Mouse (Mus musculus) liver, postnatal 0 days (tissue): ENCODE data around the gene Il3ra. TPM values are rescaled to one million over a fixed set of nuclear protein-coding genes. Genes with fewer than 3 reads are reported as not detected.

Source experiments
- ATAC-seq: fragments of 200-750 bp; cut with Nextera tagmentation; 2 replicates; pipeline ENCODE4 v1.8.0; 2017; ENCODE audit warnings: mild to moderate bottlenecking, moderate library complexity
- DNase-seq: peaks from one replicate; pipeline ENCODE4 v3.0.0-alpha.2; 2016
- H3K27ac ChIP-seq: fragments of 300-500 bp; sonication (generic); 2 replicates; pipeline ENCODE4 v1.5.1; 2014; ENCODE audit warnings: antibody characterized with exemption, moderate library complexity, mild to moderate bottlenecking, low read depth
- H3K27me3 ChIP-seq: fragments of 300-500 bp; sonication (generic); 2 replicates; pipeline ENCODE4 v1.6.1; 2014; ENCODE audit warnings: low read length, control low read depth, mixed read lengths; ENCODE audit not compliant: insufficient read depth
- H3K36me3 ChIP-seq: fragments of 300-500 bp; sonication (generic); replicated peaks from 2 replicates; pipeline ENCODE4 v1.6.1; 2014; ENCODE audit warnings: mild to moderate bottlenecking, control low read depth, low read length, moderate library complexity, mixed read lengths; ENCODE audit not compliant: insufficient read depth
- H3K4me1 ChIP-seq: fragments of 300-500 bp; sonication (generic); 2 replicates; pipeline ENCODE4 v1.6.1; 2014; ENCODE audit warnings: antibody characterized with exemption, mild to moderate bottlenecking, control low read depth; ENCODE audit not compliant: insufficient read depth
- H3K4me2 ChIP-seq: fragments of 300-500 bp; sonication (generic); 2 replicates; pipeline ENCODE4 v1.6.1; 2014; ENCODE audit warnings: low read depth, mild to moderate bottlenecking, low read length, moderate library complexity, mixed read lengths
- H3K4me3 ChIP-seq: fragments of 300-500 bp; sonication (generic); 2 replicates; pipeline ENCODE4 v1.5.1; 2014; ENCODE audit warnings: low read depth, low read length
- H3K9ac ChIP-seq: fragments of 300-500 bp; sonication (generic); replicated peaks from 2 replicates; pipeline ENCODE4 v1.6.1; 2014; ENCODE audit warnings: mild to moderate bottlenecking, moderate library complexity
- H3K9me3 ChIP-seq: fragments of 300-500 bp; sonication (generic); 2 replicates; pipeline ENCODE4 v1.6.1; 2016; ENCODE audit warnings: mild to moderate bottlenecking, control low read depth, low read length, mixed read lengths
- CTCF ChIP-seq: sonication (generic); IDR thresholded peaks from 2 replicates; pipeline ENCODE4 v1.5.1; 2016; ENCODE audit warnings: antibody characterized with exemption, low read depth
- EP300 ChIP-seq: IDR thresholded peaks from 2 replicates; pipeline ENCODE4 v1.6.1; 2016; ENCODE audit warnings: antibody characterized with exemption, low read depth, mild to moderate bottlenecking
- WGBS: fragments of 180-500 bp; shearing (Covaris S2); extraction: QIAGEN DNeasy Blood & Tissue Kit; methylation state at CpG from one replicate; pipeline ENCODE4 v1.1.7; 2014; ENCODE audit not compliant: insufficient replicate concordance; 5-methylcytosine and 5-hydroxymethylcytosine counted together
- polyA plus RNA-seq: library from polyadenylated mRNA; unstranded; fragments of >200 nt; fragmentation: Nextera tagmentation; extraction: Ambion mirVana; gene quantifications from 2 replicates; pipeline ENCODE4 v1.2.1, GENCODE M21; 2015

Gene Il3ra
- polyA plus RNA-seq, 1 experiment from 2014 or later = 2.9 TPM

GRCm38 (mm10) chr14:14347151-14347835 lies 1.2 kb downstream of the Il3ra start:
- H3K4me3 ChIP-seq = peak overlapping the region; percentile 60; the same call in 1 of the 2 replicates
- H3K9ac ChIP-seq = no peak overlapping the region
- TF ChIP-seq CTCF = no peak
- no peak for TF ChIP-seq EP300
- peak overlapping the region; percentile 80; the same call in 1 of the 2 replicates for H3K27ac ChIP-seq
- DNase-seq (peak; percentile 55), ATAC-seq (no peak)
- H3K9me3 ChIP-seq = peaks cover 50% of the 10 kb centered on the region
- 72% methylated on average over 16 of the region's 17 CpGs for WGBS
- H3K4me2 ChIP-seq = 0 out of 2 replicates have a peak overlapping the region, but pooled peaks have one; percentile 74
- no peaks in the 10 kb centered on the region for H3K36me3 ChIP-seq
- no peaks in the 10 kb centered on the region for H3K4me1 ChIP-seq
- no peaks in the 10 kb centered on the region for H3K27me3 ChIP-seq

- Histone ChIP-seq H3K4me1 (no peaks in the 10 kb centered on the region), H3K4me3 (no peak overlapping the region), H3K36me3 (no peaks in the 10 kb centered on the region), H3K27ac (no peak overlapping the region), H3K4me2 (no peak overlapping the region), H3K9ac (no peak overlapping the region), H3K27me3 (no peaks in the 10 kb centered on the region), H3K9me3 (peaks cover 50% of the 10 kb centered on the region)
- 89% methylated on average over 14 of the region's 14 CpGs for WGBS
- TF ChIP-seq CTCF (no peak), EP300 (no peak)
- peak; percentile 51 for DNase-seq
- ATAC-seq = peak; percentile 5; the same call in 1 of the 2 replicates
These were observed 2.0 kb downstream of the Il3ra start for GRCm38 (mm10) chr14:14347836-14348621.

- peak; percentile 26 for DNase-seq
- peaks cover 56% of the 10 kb centered on the region for H3K9me3 ChIP-seq
These were observed 2.8 kb downstream of the Il3ra start for GRCm38 (mm10) chr14:14348674-14349401.

GRCm38 (mm10) chr14:14349485-14350262 lies 3.6 kb downstream of the Il3ra start:
- Histone ChIP-seq H3K4me2 (no peak overlapping the region), H3K27me3 (no peaks in the 10 kb centered on the region), H3K4me1 (no peaks in the 10 kb centered on the region), H3K9ac (no peak overlapping the region), H3K4me3 (no peak overlapping the region), H3K9me3 (peaks cover 63% of the 10 kb centered on the region), H3K36me3 (no peaks in the 10 kb centered on the region), H3K27ac (no peak overlapping the region)
- 91% methylated on average over 20 of the region's 20 CpGs for WGBS
- ATAC-seq = no peak
- TF ChIP-seq CTCF = no peak
- TF ChIP-seq EP300 = no peak
- peak; percentile 30 for DNase-seq

More at GRCm38 (mm10) chr14:14348674-14349401, 2.8 kb downstream of the Il3ra start:
- TF ChIP-seq EP300 = no peak
- TF ChIP-seq CTCF = no peak
- Histone ChIP-seq H3K9ac (no peak overlapping the region), H3K4me2 (no peak overlapping the region), H3K4me1 (no peaks in the 10 kb centered on the region), H3K27ac (no peak overlapping the region), H3K4me3 (no peak overlapping the region), H3K27me3 (no peaks in the 10 kb centered on the region), H3K36me3 (no peaks in the 10 kb centered on the region)
- no peak for ATAC-seq
- 94% methylated on average over 26 of the region's 26 CpGs for WGBS

GRCm38 (mm10) chr14:14350263-14351147 lies 4.4 kb downstream of the Il3ra start:
- ATAC-seq = no peak
- no peak overlapping the region for H3K9ac ChIP-seq
- H3K27me3 ChIP-seq = no peaks in the 10 kb centered on the region
- no peak for TF ChIP-seq EP300
- TF ChIP-seq CTCF = no peak
- no peak overlapping the region for H3K4me2 ChIP-seq
- no peaks in the 10 kb centered on the region for H3K36me3 ChIP-seq
- WGBS = 96% methylated on average over 29 of the region's 29 CpGs
- H3K4me3 ChIP-seq = no peak overlapping the region
- no peaks in the 10 kb centered on the region for H3K4me1 ChIP-seq
- no peak overlapping the region for H3K27ac ChIP-seq
- peaks cover 72% of the 10 kb centered on the region for H3K9me3 ChIP-seq
- DNase-seq = peak; percentile 25
